Mouse (Mus musculus): ENCODE data around the gene Ssh3.

Gene Ssh3

DNA sequence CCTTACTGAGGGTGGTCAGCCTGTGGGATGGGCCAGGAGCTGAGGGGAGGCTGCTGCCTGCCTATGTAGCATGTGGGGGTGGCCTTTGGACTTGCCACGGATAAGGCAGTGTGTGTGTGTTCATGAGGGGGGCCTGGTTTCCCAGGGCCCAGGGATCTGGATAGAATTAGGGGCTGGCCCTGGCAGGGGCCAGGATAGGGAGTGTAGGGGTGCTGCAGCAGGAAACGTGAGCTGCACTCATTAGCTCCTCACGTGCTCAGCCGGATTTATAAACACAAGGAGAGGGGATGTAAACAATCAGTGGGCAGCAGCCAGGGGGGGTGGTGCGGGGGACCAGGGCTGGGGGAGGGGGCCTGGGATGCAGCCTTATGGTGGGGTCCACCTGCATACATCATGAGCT, 51.8 kb downstream of the Ssh3 start:
- DNase-seq (ENCODE audit: low read depth, low spot score): no peak

DNA sequence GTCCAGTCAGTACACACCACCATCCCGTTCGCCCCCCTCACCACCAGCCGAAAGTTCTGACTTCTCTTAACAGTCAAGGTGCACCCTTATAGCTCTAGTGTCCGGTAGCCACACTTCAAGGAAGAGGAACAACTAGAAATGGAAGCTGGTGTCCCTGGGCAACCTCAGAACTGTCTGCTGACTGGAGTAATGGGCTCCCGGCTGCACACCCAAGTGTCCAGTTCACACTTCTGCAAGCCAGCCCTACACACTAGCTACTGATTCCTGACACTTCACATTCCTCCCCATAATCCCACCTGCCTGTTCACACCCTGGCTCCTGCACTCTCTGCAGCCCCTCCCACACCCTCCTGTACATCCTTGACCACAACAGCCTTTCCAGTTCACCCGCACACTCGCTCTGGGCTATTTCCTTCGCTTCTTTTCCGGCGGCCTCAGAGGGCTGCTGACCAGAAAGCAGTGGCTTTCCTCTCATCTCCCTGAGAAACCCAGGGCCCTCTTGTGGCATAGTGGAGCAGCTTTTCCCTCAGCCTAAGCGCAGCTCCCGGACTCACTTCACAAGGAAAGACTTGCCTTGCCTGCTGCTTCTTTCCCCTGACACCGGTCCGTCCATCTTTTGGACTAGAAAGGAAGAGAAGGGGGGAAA, 52.8 kb downstream of the Ssh3 start:
- no peak for DNase-seq (ENCODE audit: low read depth, low spot score)

DNA sequence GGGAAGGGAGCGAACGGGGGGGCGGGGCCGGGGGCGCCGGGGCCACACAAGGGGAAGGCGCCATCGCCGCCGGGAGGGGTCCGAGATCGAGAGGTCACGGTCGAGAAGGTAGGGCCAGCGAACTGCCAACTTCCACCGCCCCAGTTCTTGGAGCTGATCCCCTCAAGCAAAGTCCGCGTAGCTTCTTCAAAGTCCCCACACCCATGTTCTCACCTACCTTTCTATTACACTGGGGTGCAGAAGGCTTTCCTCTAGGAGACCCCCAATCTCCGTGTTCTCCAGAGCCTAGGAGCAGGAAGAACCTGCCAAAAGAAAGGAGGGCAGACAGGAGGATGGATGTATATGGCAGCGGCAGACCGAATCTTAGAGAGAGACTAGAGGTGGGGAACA, 53.5 kb downstream of the Ssh3 start:
- DNase-seq (ENCODE audit: low read depth, low spot score): no peak

DNA sequence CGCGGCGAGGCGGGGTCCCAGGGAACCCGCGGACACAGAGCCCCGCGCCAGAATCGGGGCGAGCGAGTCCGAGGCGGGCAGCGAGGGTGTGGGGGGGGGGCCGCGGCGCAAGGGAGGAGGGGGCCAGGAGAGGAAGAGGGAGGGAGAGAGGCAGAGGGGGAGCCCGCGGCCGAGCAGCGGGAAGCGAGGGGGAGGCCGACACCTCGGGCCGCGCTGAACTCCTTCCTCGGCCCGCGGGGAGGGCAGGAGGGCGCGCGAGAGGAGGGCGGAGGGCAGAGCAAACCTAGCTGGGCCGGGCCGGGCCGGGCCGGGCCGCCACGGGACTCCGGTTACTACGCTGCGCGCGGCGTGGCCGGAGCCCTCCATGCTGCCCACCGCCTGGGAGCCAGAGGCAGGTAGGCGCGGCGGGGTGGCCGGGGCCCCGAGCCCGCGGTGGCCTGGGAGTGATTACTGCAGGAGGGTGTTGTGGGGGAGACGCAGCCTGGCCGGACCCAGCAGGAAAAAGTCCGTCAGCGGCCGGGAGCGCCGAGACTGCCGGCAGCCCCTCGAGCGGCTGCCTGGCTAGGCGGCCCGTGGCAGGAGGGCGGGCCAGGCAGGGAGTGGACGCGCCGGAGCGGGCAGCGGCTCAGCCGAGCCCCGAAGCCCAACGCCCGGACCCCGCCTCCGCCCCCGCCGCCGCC, 54.1 kb downstream of the Ssh3 start:
- no peak for DNase-seq (ENCODE audit: low read depth, low spot score)

DNA sequence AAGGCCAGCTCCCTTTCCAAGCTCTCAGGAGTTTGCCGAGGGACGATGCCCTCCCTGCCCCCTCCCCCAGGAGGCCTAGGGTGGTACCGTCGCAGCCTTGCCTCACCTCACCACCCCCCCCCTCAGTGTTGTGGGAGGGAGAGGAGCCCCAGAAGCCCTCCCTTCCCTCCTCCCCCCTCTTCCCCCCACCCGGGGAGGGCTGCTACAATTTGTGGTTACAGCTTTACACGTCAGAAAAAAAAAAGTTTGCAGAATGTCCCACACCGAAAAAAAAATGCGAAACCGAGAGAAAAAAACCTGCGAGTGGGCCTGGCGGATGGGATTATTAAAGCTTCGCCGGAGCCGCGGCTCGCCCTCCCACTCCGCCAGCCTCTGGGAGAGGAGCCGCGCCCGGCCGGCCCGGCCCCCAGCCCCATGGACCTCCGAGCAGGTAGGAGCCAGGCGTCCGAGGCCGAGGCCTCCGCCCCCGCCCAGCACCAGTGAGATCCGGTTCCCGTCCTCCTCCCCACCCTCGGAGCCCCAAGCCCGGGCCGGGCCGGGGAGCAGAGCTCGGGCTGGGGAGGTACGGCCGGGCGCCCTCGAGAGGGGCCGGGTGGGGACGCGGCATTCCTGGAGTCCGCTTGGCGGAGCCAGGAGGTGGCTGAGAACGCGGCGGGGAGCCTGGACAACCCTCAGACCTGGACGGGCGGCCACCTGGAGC, 54.8 kb downstream of the Ssh3 start, which contains the start of the genes Clcf1 and AC109138.7:
Gene Clcf1, plus strand, starts transcription at position 168 of the 700 bp plus-strand sequence.
Gene AC109138.7, plus strand, starts transcription at position 287 of the 700 bp plus-strand sequence.
- DNase-seq (ENCODE audit: low read depth, low spot score): peak; percentile 62

DNA sequence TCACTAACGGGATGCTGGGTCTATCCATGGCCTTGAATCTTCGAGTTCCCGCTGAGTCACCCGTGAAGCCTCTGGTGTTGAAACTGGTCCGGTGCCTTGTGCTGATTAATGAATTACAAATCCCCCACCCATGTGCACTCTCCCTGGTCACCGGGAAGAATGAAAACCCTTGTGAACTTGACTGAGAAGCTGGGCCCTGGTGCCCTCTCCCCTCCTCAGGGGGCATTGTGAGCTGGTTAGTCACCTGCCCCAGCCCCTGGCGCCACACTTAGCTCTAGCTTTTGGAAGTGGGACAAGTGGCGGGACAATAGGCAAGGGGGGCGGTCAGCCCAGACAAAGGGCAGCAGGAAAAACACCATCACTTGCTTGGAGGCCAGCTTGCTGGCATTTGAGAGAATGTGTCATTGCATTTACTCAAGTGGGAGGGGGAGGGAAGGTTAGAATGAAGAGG, 55.4 kb downstream of the Ssh3 start:
- DNase-seq (ENCODE audit: low read depth, low spot score): no peak

DNA sequence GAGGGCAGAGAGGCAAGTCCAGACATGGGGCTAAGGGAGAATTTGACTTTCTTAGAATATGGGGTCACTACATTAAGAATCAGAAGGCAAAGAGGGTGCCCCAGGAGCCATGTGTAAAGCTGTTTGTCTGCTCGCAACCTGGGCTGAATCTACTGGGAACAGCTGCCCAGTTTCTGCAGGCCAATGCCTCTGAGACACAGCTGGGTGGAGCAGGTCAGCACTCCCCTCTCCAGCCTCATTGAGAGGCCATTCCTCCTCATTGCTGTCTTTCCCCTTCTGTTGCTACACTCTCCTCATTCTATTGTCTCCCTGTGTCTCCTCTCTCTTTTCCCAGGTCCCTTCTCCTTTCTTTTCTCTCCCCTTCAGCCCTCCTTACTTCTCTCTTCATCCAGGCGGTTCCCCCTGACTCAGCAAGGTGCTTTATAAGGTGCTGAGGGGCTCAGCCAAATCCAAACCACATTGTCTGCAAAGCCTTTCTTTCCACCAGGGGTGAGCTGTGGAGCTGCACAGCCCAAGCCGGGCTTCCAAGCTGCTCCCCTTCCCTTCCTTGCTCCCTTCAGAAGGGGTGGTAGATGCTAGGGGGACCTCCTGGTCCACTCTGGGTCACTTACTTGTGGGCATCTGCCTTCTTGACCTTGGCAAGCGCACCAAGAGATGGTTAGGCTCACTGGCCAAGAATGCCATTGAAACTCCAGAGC, 56.9 kb downstream of the Ssh3 start:
- DNase-seq (ENCODE audit: low read depth, low spot score): no peak
